Mouse (Mus musculus) megakaryocyte, embryonic 14.5 days (primary cell): ENCODE results near the gene Mrln. TPM values are rescaled to one million over a fixed set of nuclear protein-coding genes. Genes with fewer than 3 reads are reported as not detected.

Experiments
- H3K27me3 ChIP-seq: replicated peaks from 2 replicates; pipeline ENCODE3; 2012; ENCODE audit warnings: inconsistent platforms
- H3K36me3 ChIP-seq: replicated peaks from 2 replicates; pipeline ENCODE3; 2012; ENCODE audit warnings: low read length, inconsistent platforms, mixed read lengths
- H3K4me1 ChIP-seq: 2 replicates; pipeline ENCODE4 v1.6.1; 2012; ENCODE audit warnings: inconsistent platforms
- H3K4me3 ChIP-seq: replicated peaks from 2 replicates; pipeline ENCODE3; 2012; ENCODE audit warnings: moderate library complexity, mild to moderate bottlenecking, inconsistent platforms
- H3K9me3 ChIP-seq: 2 replicates; pipeline ENCODE4 v1.6.1; 2012; ENCODE audit warnings: inconsistent platforms
- FLI1 ChIP-seq: IDR thresholded peaks from 2 replicates; pipeline ENCODE4 v1.6.1; 2012; ENCODE audit warnings: low read length, inconsistent platforms, mixed read lengths
- GATA1 ChIP-seq: IDR thresholded peaks from 3 replicates; pipeline ENCODE4 v1.6.1; 2012; ENCODE audit warnings: mixed read lengths, low read length, inconsistent platforms, borderline replicate concordance
- polyA plus RNA-seq: library from polyadenylated mRNA; stranded (reverse); fragments of >175 nt; gene quantifications from 2 replicates; pipeline ENCODE4 v1.2.3, GENCODE M21; 2012; ENCODE audit warnings: low replicate concordance; ENCODE audit not compliant: insufficient read depth

Mrln gene
- polyA plus RNA-seq, 1 experiment, result not detected

DNA sequence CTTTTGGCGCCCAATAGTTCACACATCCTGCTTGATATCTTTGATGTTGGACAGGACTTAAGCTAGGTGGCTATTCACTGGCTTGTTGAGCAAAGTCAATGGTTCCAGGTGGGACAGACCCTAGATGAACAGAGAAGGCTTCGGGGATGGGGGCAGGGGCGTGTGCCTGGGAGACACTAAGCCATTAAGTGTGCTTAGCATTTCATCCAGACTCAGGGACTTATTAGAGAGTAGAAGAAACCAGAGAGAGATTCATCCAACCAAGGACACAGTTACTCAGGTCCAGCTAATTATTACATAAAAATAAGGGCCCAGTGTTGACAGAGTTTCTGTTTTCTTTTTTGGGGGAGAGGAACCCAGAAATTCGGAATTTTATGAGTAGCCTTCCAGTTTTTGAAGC lies 45.9 kb downstream of the Mrln start:
- H3K4me1 ChIP-seq, result peaks cover 9% of the 10 kb centered on the region
- peaks cover 24% of the 10 kb centered on the region for H3K9me3 ChIP-seq
- TF ChIP-seq GATA1 (no peak), FLI1 (no peak)
- peaks cover 27% of the 10 kb centered on the region for H3K27me3 ChIP-seq
- H3K36me3 ChIP-seq, result no peaks in the 10 kb centered on the region
- no peak overlapping the region for H3K4me3 ChIP-seq

DNA sequence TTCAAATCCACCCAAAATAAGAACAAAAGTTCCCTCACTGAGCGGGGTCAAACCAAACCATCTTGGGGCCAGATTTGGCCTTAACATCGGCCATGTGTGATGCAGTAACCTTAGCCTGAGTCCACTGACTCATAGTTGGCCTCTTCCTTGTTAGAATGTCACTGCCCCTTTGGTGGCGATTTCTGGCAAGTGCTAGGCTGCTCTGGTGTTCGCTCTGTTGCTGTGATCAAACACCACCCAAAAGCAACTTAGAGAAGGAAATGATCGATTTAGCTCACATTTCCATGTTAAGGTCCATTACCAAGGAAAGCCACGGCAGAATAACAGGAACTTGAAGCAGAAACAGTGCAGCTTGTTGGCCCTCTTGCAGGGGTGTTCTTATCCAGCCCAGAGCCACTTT lies 46.3 kb downstream of the Mrln start:
- TF ChIP-seq GATA1, result no peak
- no peak for TF ChIP-seq FLI1
- H3K36me3 ChIP-seq, result no peaks in the 10 kb centered on the region
- peaks cover 5% of the 10 kb centered on the region; the same call in 1 of the 2 replicates for H3K4me1 ChIP-seq
- peaks cover 24% of the 10 kb centered on the region for H3K9me3 ChIP-seq
- H3K27me3 ChIP-seq, result peaks cover 23% of the 10 kb centered on the region
- H3K4me3 ChIP-seq, result no peak overlapping the region

DNA sequence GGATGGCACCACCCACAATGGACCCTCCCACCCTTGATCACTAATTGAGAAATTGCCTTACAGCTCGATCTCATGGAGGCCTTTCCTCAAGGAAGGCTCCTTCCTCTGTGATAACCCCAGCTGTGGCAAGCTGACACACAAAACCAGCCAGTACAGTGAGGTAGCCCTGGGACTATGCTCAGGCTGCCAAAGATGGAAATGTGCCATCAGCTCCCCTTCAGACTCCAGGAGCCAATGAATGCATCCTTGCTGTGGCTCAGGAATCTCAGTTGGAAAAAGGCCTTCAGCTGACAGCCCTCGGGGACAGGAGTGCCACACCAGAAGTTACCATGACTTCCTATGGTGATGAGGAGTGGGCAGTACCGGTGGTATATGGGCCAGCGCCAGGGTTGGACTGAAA lies 50.2 kb downstream of the Mrln start:
- TF ChIP-seq GATA1 (no peak), FLI1 (no peak)
- H3K4me3 ChIP-seq, result no peak overlapping the region
- H3K36me3 ChIP-seq, result no peaks in the 10 kb centered on the region
- H3K9me3 ChIP-seq, result peaks cover 14% of the 10 kb centered on the region
- H3K4me1 ChIP-seq, result peaks cover 9% of the 10 kb centered on the region
- peaks cover 5% of the 10 kb centered on the region for H3K27me3 ChIP-seq

DNA sequence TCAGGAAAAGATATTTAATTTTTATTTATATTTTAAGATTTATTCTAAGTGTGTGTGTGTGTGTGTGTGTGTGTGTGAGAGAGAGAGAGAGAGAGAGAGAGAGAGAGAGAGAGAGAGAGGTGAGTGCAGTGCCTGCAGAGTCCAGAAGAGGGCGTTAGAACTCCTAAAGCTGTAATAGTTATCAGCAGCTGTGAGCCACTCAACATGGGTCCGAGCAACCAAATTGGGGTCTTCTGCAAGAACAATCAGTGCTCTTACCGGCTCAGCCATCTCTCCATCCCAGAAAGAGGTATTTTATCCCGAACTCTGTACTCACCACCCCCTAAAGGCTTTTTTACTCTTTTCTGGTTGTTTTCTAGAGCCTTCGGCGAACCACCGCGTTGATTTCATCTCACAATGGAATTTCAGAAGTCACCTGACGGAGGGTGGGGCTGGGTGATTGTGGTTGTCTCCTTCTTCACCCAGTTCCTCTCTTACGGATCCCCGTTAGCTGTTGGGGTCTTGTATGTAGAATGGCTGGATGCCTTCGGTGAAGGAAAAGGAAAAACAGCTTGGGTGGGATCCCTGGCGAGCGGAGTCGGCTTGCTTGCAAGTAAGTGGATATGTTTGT lies 51.2 kb downstream of the Mrln start:
- TF ChIP-seq FLI1 (no peak), GATA1 (no peak)
- Histone ChIP-seq H3K4me3 (no peak overlapping the region), H3K27me3 (peaks cover 3% of the 10 kb centered on the region), H3K9me3 (0 out of 2 replicates have a peak, but pooled peaks cover 5% of the 10 kb centered on the region), H3K36me3 (no peaks in the 10 kb centered on the region), H3K4me1 (peaks cover 9% of the 10 kb centered on the region)

DNA sequence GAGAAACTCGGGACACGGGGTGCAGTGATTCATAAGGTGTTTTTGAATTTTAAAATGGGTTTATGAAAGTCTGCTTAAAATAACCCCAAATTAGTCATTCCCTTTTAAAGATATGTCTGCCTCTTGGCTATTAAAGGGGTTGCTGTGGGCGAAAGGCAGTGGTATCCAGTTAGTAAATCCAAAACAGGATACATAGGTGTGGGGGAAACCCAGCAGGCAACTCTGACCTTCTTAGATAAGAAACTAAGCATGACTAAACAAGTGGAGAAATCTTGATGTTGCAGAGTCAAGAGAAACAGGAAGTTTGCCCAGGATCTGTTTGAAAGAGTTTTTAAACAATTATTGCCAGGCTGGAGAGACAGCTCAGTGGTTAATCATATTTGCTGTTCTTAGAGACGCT lies 52.6 kb downstream of the Mrln start:
- peaks cover 3% of the 10 kb centered on the region for H3K27me3 ChIP-seq
- no peak overlapping the region for H3K4me3 ChIP-seq
- no peaks in the 10 kb centered on the region for H3K36me3 ChIP-seq
- H3K9me3 ChIP-seq, result no peaks in the 10 kb centered on the region
- peaks cover 9% of the 10 kb centered on the region for H3K4me1 ChIP-seq
- TF ChIP-seq FLI1 (no peak), GATA1 (no peak)

DNA sequence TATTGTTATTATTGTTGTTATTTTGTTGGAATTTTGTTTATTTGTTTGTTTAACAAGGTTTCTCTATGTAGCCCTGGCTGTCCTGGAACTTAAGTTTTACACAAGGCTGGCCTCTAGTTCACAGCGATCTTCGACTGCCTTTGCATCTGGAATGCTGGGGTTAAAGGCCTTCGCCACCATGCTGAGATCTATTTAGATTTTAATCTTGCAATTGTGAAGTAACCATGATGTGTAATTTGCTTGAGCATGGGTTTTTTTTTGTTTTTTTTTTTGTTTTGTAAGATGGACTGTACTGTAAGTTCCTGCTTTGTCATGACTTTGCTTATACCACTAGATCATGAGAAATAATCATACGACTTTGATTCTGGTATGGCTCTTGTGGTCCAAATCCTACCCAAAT lies 56.4 kb downstream of the Mrln start:
- TF ChIP-seq GATA1 (no peak), FLI1 (no peak)
- H3K27me3 ChIP-seq, result no peaks in the 10 kb centered on the region
- H3K36me3 ChIP-seq, result no peaks in the 10 kb centered on the region
- no peak overlapping the region for H3K4me3 ChIP-seq
- no peaks in the 10 kb centered on the region for H3K9me3 ChIP-seq
- H3K4me1 ChIP-seq, result peaks cover 4% of the 10 kb centered on the region; the same call in 1 of the 2 replicates

DNA sequence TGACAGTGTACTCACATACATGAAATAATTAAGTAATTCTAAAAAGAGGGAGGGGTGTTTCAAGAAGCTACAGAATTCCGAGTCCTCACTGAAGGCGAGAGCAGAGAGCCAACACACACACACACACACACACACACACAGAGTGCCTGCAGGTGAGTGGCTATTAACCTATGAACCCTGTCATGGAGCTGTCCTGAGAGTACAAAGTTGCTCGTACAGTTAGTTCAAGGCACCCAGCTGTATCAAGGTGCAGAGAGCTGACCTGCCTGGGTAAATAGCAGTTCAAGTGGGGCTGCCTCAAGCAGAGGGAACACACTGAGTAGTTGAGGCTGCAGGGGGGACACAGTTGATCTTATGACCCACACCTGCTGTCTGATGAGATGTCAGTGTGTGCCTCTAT lies 57.6 kb downstream of the Mrln start:
- Histone ChIP-seq H3K27me3 (no peaks in the 10 kb centered on the region), H3K4me3 (no peak overlapping the region), H3K9me3 (no peaks in the 10 kb centered on the region), H3K36me3 (no peaks in the 10 kb centered on the region), H3K4me1 (peaks cover 3% of the 10 kb centered on the region; the same call in 1 of the 2 replicates)
- TF ChIP-seq FLI1, result no peak
- no peak for TF ChIP-seq GATA1

DNA sequence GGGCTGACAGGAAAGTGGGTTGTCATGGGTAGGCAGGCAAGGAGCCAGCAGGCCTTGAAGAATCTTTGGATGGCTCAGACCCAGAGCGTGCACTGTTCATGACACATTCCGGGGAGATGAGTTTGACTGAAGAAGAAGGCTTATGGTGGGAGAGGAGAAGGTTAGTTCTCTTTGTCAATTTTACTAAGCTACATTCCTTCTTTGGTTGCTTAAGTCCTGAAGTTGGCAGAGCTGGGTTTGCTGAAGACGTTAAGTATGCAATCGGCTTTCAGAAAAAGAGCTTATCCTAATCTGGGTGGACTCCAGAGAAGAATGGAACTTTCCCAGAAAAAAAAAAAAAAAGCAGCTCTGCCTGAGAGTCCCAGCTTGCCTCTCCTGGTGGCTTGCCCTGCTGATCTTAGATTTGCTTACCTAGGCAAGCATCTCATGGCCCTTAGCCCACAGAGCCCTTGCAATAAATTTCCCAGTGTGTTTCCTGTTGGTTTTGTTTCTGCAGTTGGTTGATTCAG lies 59.3 kb downstream of the Mrln start:
- Histone ChIP-seq H3K4me3 (no peak overlapping the region), H3K27me3 (no peaks in the 10 kb centered on the region), H3K36me3 (no peaks in the 10 kb centered on the region), H3K9me3 (no peaks in the 10 kb centered on the region), H3K4me1 (peaks cover 3% of the 10 kb centered on the region; the same call in 1 of the 2 replicates)
- TF ChIP-seq FLI1 (no peak), GATA1 (no peak)

DNA sequence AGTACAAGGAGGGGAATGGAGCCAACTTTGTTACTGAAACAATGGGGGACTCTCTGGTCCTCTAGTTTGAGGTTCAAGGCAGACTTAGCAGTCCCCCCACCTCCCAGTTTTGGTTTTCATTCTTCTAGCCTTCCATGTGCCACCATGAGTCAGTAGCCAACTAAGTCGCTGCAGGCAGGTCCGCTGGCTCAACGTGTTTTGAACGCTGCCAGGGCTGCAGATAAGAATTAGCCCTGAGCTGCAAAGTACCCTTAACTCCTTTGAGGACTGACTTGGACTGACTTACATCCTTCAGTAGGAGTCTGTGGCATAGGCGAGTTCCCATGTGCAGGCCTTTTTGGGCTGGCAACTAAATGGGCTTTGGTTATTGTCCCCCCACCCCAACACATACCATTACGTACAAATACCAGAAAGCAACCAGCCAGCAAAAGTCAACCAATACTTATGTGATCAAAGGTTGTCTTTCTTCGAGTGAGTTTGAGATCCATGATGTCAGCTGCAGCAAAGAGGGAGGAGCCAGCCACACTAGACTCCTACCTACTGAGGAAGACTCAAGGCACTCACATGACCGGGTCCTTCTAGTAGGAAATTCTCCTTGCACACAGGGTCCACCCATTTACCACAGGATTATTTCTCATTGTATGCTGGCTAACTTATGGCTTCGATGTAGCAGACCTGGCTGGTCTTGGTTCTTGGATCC lies 60.0 kb downstream of the Mrln start:
- H3K9me3 ChIP-seq, result no peaks in the 10 kb centered on the region
- H3K27me3 ChIP-seq, result no peaks in the 10 kb centered on the region
- peaks cover 4% of the 10 kb centered on the region; the same call in 1 of the 2 replicates for H3K4me1 ChIP-seq
- TF ChIP-seq FLI1 (no peak), GATA1 (no peak)
- H3K4me3 ChIP-seq, result no peak overlapping the region
- no peaks in the 10 kb centered on the region for H3K36me3 ChIP-seq

DNA sequence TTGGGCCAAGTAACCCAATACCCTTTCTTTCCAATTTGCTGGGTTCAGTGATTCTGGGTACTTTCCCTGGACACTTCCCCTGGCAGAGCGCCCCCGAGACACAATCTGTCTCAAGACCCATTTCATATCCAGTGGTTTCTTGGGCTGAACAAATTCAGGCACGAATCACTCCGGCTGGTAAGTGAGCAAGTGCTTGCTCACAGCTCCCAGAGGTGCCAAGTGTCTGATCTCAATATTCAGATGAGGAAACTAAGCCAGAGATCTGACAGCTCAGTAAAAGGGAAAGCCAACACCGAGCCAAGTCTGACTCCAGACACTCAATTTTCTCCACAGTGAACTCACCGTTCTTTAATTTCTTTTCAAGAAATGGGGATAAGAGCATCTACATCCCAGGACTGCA lies 62.0 kb downstream of the Mrln start:
- Histone ChIP-seq H3K9me3 (no peaks in the 10 kb centered on the region), H3K36me3 (no peaks in the 10 kb centered on the region), H3K4me3 (no peak overlapping the region), H3K27me3 (no peaks in the 10 kb centered on the region), H3K4me1 (peaks cover 4% of the 10 kb centered on the region; the same call in 1 of the 2 replicates)
- TF ChIP-seq GATA1 (no peak), FLI1 (no peak)
